Comparison of ENCODE assay signal across 8 mouse cellular contexts in the genomic region with DNA sequence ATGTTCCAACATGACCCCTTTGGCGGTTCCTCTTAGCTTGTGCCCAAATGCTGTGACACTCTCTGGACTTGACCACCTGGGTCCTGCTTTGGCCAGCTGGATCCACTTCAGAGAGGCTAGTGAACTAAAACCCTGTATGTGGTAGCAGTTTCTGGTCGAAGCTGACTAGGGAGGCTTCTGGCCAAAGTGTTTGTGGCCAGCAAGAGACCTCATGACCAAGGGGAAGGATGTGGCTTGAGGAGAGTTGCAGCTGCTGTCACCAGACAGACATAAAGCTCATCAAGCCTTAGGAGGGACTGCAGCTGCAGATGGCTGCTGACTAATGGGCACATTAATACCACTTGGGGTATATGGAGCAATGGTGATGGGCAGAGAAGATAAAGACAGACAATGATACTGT.
A peak's percentile ranks its signal among the peaks of the same experiment; 100 is the strongest.
DNase-seq lines count a peak whose midpoint lies in the region; ATAC-seq and TF ChIP-seq lines count a peak whose summit lies in the region.
"Had no signal": no experiment of that assay in that cellular context is flagged by ENCODE, and none has a peak within 500 bp of the region (broad histone marks: within the 10 kb centered on the region; RNA-seq: fewer than 3 reads in every experiment).

No protein-coding gene starts in this region.

- no peaks in the 10 kb centered on the region for H3K27me3 ChIP-seq in embryonic facial prominence, embryonic 10.5 days (replicated peaks; ENCODE audit: low read depth, poor library complexity, severe bottlenecking)
- H3K27me3 ChIP-seq: liver, embryonic 13.5 days had no signal

- intact Hi-C loops in heart, postnatal 25 days (cut with DNase I) = loop anchor here (5.0 kb wide), 1 partner anchor 219 kb away; no protein-coding TSS in a partner anchor

- no peak for DNase-seq in layer of hippocampus, adult 2 months (ENCODE audit: low spot score in 2 of 2)
- DNase-seq in layer of hippocampus, postnatal 10 days (ENCODE audit: low spot score in 2 of 2) = no peak
- DNase-seq in embryonic facial prominence, embryonic 10.5 days (ENCODE audit: low spot score) = no peak
- DNase-seq in heart, postnatal 25 days (ENCODE audit: low spot score) = peak; percentile 47
- DNase-seq in yolk sac, embryonic 10.5 days (ENCODE audit: low spot score) = no peak
- no peak for DNase-seq in thymus, postnatal 14 days
- DNase-seq: liver, embryonic 13.5 days had no signal

- 79% methylated on average over 2 of the region's 2 CpGs for WGBS in embryonic facial prominence, embryonic 10.5 days

- peaks cover 37% of the 10 kb centered on the region for H3K4me1 ChIP-seq in embryonic facial prominence, embryonic 10.5 days

- H3K4me3 ChIP-seq in layer of hippocampus, adult 2 months = no peak overlapping the region
- H3K4me3 ChIP-seq in embryonic facial prominence, embryonic 10.5 days = no peak overlapping the region
- H3K4me3 ChIP-seq: liver, embryonic 13.5 days had no signal

- H3K27ac ChIP-seq in layer of hippocampus, adult 2 months = peak overlapping the region; percentile 44; the same call in 1 of the 2 replicates
- H3K27ac ChIP-seq in embryonic facial prominence, embryonic 10.5 days (replicated peaks) = peak overlapping the region; percentile 40; the same call in 1 of the 2 replicates
- H3K27ac ChIP-seq: liver, embryonic 13.5 days had no signal

- ATAC-seq in megakaryocyte progenitor cell, adult 5-6 weeks (replicated peaks; ENCODE audit: poor library complexity) = peak; percentile 82

- no peaks in the 10 kb centered on the region for H3K9me3 ChIP-seq in embryonic facial prominence, embryonic 10.5 days
- H3K9me3 ChIP-seq: liver, embryonic 13.5 days had no signal

- no peaks in the 10 kb centered on the region for H3K36me3 ChIP-seq in embryonic facial prominence, embryonic 10.5 days (replicated peaks)
- H3K36me3 ChIP-seq: liver, embryonic 13.5 days had no signal

- no peak for TF ChIP-seq CTCF in layer of hippocampus, adult 2 months (conservative IDR thresholded peaks at IDR 0.05)
